Mouse (Mus musculus) adrenal gland, adult 18-20 months (tissue): ENCODE data around the gene Otof. TPM values are rescaled to one million over a fixed set of nuclear protein-coding genes. Genes with fewer than 3 reads are reported as not detected.

Source experiments
- DNase-seq, 2 experiments: peaks; one replicate each; pipeline ENCODE4 v3.0.0; 2021 to 2022; ENCODE audit warnings: low spot score in 2 of 2
- long read RNA-seq, 2 experiments: library from polyadenylated mRNA; stranded (forward); transcript quantifications; one replicate each; pipeline ENCODE4 v2.0.0; 2021
- total RNA-seq, 2 experiments: library from RNA; stranded (reverse); gene quantifications; 1 replicate in 1 of 2; 2 replicates in 1 of 2; pipeline ENCODE4 v1.2.3; 2021

Gene Otof
- under 1 TPM; 0.03 to 0.16 TPM for total RNA-seq
- long read RNA-seq, experiment 1, result 0 reads
- long read RNA-seq, experiment 2, result 0 reads

DNA sequence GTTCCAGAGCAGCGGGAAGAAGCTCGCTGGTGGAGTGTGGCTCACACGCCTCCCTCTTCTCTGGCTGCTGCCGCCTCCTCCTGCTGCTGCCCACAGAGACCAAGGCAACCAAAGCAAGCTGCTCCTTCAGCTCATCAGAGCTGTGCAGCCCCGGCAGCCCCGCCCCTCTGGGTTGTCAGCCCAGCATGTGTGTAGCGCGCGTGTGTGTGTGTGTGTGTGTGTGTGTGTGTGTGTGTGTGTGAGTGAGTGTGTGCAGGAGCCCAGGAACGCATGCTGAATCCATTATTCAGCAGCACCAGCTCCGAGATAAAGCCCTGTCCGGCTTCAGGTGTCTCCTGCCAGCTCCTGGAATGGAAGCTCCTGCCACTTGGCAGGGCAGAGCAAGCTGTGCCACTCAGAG, at the start of gene Otof:
TSS of gene Otof (minus strand) at position 112 of the 400 bp plus-strand sequence.
- DNase-seq, result no peak

DNA sequence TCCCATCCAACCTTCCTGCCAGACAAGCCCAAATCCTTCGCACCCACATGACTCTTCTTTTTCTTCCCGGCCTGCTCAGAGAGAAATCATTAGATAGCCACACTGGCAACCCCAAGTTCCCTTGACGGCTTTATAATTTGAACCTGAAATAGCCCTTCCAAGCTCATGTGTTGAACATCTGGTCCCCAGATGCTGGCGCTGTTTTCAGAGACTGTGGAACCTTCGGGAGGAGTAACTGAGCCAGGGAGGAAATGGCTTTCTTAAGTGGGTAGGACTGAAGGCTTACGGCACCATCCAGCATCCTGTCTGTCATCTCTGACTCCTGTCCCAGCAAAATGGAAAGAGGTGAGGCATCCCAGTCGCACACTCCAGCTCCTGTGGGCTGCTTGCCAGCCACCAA, 35.6 kb upstream of the Otof start:
- no peak for DNase-seq

DNA sequence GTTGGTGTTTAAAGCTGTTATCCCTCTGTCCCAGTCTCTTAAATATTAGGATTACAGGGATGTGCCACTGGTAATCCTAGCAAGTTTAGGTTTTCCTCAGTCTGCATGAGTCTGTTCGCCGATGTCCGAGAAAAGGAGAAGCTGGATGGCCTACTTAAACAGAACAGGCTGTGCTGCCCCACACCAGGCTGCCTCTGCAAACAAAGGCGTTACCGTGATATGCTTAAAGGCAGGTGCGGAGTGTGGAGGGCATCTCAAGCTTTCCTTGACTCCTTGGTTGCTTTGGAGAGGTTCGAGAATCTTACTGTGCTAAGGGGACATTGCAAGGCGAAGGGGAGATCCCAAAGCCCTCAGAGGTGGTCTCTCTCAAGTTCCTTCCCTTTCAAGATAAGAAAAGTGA, 35.1 kb upstream of the Otof start:
- DNase-seq, result no peak

GRCm38 (mm10) chr5:30495288-30495687, 33.6 kb upstream of the Otof start:
- no peak for DNase-seq

- no peak for DNase-seq
Measured at GRCm38 (mm10) chr5:30494606-30495005, 32.9 kb upstream of the Otof start.

DNA sequence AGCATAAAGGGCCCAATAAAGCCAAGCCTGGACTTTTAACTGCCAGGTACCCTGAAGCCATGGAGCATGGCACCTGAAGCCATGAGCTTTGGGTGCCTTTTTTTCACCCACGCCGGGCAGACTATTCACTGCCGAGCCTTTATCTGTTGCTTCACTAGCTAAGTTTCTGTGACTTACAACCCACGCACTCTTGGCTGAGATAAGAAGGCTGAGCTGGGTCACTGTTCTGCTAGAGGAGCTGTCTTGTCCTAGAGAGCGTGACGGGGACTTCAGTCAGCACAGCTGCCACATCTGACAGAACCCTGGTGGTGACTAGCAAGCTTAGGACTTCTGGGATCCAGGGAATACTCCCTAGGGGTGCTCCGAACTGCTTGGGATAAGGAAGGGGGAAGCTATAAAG, 32.0 kb upstream of the Otof start:
- no peak for DNase-seq

DNA sequence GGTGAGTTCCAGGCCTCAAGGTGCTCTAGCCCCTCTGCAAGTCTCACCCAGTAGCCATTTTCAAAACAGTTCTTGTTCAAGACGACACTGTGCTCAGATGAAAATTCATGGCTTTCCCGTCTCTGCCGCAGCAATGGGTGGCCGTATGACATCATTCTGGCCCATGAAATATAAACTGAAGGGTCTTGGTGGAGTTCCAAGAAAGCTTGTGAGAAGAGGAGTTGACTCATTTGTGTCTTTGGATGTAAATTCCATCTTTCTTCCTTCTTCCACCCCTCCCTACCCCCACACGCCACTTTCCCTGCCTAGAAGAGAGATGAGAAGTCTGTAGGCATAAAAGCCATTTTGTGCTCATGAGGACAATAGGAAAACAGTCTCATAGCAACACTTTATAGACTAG, 29.1 kb upstream of the Otof start:
- no peak for DNase-seq

GRCm38 (mm10) chr5:30490215-30490614, 28.5 kb upstream of the Otof start:
- DNase-seq, result no peak

GRCm38 (mm10) chr5:30485136-30485535, 23.4 kb upstream of the Otof start:
- no peak for DNase-seq

DNA sequence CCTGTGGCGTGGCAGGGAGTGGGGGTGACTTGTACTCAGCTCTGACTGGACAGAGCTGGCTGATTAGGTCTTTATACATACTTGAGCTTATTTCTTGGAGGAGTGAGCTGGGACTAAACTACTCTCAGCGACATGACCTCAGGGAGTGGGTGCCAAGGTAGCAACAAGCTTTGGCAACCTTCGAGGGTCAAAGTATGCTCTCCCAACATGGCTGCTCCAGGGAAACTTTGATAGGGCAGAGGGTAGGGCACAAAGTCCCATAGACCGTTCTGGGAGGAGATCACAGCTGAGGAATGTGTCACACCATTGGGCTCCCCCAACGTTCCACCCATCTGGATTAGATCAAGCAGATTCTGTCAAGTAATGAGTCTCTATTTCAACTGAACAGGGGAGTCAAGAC, 22.9 kb upstream of the Otof start:
- DNase-seq, result no peak

DNA sequence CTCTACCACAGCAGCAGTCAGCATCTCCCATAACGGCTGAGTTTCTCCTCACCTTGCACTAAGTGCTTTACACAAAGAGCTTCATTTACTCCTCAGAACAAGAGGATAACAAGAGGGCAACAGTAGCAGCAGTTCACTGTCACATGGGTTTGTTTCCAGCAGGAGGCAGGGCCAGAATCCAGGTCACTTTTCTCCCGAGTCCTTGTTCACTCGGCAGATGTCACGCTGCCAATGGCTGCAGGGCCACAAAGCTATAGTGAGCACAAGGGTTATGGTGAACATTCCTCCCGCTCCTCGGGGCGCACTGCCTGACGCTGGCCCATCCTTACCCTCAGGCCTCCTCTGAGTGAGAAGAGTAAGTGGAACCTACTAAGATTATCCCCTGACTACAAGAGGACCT, 21.8 kb upstream of the Otof start:
- no peak for DNase-seq

DNA sequence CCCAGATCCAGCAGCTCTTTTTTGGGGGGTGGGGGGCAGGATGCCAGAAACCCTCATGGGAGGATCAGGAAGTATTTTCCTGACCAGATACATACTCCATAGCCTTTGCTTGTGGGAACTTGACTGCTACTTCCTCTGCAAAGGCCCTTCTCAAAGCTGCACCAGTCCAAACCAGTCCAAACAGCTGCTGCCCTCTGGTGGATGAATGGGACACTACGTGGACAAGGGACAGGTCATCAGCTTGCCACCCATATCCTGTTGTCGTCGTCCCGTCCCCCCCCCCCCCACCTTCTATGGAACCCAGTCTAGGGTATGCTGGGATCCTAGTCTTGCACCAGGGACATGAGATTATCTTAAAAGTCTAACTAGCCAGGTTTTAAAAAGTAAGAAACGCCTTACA, 20.6 kb upstream of the Otof start:
- peak; percentile 67 to 70 for DNase-seq

DNA sequence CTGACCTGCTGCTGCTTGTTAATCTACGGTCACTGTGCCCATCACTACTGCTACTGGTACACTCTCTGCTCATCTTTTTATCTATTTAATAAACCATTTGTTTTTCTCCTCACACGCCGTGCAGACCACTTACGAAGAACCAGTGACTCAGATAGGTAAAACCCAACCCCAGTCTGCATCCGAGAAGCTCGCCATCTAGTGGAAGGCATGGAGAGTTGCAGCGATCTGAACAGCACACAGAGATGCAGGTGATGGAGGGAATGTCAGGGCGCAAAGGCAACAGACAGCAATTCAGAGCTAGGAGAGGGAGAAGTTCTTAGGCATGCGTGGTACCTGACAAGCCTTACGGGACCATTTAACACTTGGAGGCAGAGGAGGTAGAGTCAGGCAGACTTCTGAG, 14.8 kb upstream of the Otof start:
- DNase-seq, result peak in 1 of 2 experiments; percentile 26

- no peak for DNase-seq
Measured at GRCm38 (mm10) chr5:30472148-30472547, 10.4 kb upstream of the Otof start.

DNA sequence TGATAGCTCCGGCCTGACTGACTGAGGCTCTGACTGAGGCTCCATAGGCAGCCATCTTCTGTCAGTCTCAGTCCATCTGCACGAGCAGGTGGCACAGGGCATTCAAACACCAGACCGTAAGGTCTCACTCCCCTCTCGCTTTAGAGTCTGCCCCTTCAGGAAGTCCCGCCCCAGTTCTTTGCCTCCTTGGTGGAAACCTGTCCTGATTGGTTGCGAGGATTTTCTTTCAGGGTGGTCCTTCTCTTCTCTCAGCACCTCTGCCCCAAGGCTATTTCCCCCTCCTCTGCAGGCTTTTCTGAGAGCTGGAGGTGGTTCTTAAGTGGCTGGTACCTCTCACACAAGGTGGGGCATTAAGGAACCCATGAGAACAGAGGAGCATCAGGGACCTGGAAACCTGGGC, 8.7 kb upstream of the Otof start:
- DNase-seq, result no peak

DNA sequence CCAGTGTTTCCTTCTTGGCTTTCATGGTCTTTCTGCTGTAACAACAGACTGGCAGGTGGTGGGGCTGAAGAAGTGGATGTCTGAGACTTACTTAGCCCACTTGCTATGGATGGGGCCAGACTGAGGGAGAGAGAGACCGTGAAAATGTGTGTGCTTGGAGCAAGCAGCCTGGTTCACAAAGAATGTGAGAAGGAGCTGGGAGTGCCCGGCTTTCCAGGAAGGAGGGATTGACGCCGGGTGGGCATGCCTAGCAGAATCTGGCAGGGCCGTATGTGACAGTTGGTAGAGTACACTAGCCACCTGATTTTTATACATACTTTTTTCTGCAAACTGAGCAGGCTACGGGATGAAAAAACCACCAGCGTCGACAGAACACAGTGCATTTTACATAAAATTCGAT, 4.6 kb upstream of the Otof start:
- DNase-seq, result no peak

DNA sequence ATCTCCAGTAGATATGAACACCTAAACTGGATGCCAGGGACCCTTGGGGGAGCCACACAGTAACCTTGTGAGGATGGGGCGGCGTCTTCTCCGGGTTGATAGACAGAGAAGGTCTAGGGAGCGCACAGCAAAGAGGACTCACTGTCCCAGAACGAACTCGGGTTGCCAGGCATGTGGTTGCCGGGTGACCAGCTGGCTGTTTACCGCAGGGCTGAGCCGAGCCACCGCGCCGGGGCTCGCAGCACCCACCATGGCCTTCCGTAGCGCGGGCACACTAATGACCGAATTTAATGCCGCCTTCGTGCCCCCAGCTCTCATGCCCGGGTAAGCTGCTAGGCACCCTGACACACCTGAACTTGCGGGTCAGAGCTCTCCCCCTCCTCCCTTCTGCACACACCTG, 4.1 kb upstream of the Otof start, which contains the start of gene 1700001C02Rik:
TSS of gene 1700001C02Rik (plus strand) at position 187 of the 400 bp plus-strand sequence.
- DNase-seq, result no peak

DNA sequence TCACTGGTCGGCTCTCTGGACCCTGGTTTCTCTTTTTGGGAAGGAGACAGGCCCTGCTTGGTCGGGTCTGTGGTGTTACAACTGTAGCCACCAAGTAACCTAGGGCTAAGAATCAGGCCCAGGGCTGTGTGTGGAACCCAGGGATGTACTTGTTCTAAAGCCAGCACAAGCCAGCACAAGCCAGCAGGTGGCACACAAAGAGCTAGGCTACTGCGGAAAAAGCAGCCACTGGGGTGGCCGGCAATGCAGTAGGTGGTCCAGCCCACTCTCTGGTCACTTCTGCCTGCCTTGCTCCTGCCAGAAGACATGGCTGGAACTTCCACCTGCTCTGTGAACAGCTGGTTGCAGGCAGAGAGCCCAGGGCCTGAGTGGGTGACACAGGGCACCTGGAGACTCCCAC, 1.6 kb downstream of the Otof start:
- no peak for DNase-seq

- no peak for DNase-seq
Measured at GRCm38 (mm10) chr5:30456056-30456455, 5.7 kb downstream of the Otof start.

DNA sequence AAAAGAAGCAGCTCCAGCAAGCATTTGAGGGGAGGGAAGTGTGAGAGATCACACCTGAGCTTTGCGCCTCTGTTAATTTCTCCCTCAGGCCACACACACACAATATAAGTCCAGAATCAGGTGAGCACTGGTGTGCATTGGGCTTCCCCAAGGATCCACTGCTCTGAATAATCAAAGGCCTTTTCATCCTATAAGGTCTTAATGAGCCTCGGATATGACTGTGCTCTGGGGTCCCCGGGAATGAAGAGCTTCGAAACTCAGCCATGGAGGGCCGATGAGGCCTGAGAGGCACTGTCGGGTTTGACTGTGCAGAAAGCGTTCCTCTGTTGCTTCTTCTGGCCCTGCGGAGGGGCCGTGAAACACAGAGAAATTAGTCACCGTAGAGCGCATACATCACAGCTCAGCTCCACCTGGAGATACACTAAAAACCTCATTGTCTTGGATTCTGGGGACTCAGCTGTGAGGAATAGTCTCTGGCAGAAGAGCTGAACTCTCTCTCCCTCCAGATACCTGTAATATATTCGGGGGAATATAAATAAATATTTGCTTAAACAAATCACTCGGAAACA, 17.3 kb downstream of the Otof start:
- DNase-seq, result no peak

DNA sequence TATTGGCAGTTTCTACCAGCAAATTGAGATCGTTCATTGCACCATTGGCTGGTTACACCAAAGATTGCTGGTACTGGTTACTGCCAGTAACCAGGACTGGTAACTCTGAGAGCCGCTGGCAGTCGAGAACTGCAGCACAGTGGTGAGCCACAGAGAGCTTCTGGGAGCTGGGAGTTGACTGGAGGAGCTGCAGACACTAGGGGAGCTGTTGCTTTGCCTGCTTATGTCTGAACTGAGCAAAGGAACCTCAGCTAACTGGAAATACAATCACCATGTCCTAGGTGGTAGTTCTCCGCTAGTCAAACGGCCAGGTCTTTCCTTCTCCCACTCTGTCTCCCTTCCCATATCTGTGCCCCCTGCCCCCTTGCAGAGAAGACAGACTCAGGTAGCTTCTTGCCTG, 19.5 kb downstream of the Otof start:
- no peak for DNase-seq

DNA sequence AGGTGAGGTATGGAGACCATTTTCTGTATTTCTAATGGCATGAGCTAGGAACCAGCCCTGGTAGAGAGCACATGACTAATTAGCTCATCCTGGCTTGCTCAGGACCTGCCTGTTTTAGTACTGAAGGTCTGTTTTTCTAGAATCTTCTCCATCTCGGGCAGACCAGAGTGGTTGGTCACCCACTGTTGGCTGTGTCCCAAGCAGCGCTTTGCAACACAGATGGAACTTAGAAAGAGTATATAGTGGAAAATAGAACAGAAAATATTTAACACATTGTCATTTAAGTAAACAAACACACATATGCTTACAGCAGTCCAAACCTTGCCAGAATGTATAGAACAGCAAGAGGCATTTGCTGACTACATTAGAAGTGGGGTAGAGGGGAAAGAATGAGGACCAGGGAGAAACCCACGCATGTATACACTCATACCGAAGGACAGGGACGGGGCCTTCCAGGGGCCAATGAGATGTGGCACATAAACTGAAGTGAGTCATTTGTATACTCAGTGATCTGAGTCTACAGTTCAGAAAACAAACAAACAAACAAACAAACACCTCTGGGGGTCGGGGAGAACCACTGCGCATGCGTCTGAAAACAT, 21.3 kb downstream of the Otof start:
- DNase-seq, result no peak

DNA sequence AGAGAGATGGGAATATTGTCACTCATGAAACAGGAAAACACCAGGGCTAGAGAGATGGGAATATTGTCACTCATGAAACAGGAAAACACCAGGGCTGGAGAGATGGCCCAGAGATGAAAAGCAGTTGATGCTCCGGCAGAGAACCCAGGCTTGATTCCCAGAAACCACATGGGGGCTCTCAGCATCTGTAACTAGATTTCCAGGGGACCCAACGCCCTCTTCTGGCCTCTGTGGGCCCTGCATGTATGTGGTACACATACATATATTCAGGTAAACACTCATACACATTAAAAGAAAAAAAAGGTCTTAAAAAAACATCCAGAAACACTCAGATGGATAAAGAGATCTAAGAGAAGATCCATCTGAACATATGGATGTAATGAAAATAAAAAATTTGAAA, 22.8 kb downstream of the Otof start:
- no peak for DNase-seq
